Mouse (Mus musculus): ENCODE data around the gene Slc3a2.
"Not testable (repeated sequence)": the region's sequence is repeated elsewhere in the genome, so short reads cannot be mapped to it uniquely, and the experiment has no call there.

The Slc3a2 gene

DNA sequence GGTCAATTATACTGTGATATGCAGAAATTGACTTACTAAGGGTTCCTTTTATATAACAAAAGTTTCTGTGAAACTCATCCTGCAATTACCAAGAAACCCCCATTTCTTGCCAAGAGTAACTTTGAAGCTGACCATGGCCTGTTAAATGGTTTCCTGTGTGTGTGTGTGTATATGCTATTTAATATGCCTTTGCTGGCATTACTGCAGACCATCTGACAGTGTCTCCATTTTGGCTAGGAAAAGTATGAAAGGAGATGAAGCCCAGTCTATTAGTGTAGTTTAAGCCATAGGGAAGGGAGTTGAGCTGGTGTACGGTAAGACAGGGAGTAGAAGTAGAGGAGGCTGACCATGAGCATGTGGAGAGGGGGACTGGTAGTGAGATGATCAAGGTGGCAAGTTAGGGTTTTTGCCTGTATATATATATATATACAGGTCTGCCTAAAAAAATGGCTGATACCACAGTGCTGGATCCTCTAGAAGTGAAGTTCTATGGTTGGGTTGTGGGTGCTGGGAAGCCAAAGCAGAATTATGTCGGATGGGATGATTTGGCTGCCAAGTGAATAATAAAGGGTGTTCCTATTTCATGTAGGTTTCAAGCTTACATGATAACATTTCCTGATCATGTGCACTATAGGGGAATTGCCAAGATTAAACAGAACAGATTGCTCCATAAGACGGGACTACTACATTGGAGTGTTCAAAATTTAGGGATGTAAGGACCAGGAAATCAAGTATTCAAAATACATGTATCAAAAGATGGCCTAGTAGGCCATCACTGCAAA lies 3.6 kb upstream of the Slc3a2 start:
- no peak for DNase-seq

DNA sequence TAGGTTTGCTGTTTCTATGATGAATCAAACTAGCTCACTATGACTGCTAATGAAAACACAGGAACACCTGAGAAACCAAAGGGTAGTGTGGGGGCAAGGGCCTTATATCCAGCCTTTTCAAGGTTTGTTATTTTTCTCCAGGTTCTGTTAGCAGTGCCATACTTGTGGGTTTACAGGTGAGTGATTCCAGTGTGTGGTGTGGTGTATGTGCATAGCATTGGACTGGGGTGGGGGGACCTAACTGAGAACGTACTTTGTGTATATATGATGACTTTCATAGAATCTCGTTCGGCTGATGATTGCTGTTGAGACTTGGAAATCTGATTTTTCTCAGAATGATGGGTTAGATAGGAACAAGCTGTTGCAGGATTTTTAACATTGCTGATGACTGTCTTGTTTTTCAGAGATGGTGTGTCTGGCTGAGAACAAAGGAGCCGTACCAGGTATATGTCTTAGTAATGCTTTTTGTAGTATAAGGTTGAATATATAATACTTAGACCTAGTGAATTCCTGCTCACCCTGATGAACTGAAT lies 2.0 kb upstream of the Slc3a2 start:
- no peak for DNase-seq

DNA sequence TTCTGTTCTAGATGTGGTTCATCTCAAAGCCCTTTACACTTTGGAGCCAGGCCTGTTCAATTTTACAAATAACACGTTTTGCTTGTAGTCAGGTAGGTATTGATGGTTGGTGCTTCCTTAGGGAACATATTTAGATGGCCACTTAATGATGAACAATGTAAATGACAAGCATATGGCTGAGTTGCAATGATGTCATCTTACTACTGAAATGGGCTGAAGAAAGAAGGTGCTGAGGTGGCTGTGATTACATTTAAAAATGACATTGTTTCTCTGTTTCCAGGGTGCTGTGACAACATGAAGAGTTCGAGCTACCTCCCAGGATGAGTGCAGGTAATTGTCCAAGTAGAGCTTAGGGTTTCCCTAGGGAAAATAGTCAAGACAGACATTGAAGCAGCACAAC lies 1.2 kb upstream of the Slc3a2 start:
- no peak for DNase-seq

DNA sequence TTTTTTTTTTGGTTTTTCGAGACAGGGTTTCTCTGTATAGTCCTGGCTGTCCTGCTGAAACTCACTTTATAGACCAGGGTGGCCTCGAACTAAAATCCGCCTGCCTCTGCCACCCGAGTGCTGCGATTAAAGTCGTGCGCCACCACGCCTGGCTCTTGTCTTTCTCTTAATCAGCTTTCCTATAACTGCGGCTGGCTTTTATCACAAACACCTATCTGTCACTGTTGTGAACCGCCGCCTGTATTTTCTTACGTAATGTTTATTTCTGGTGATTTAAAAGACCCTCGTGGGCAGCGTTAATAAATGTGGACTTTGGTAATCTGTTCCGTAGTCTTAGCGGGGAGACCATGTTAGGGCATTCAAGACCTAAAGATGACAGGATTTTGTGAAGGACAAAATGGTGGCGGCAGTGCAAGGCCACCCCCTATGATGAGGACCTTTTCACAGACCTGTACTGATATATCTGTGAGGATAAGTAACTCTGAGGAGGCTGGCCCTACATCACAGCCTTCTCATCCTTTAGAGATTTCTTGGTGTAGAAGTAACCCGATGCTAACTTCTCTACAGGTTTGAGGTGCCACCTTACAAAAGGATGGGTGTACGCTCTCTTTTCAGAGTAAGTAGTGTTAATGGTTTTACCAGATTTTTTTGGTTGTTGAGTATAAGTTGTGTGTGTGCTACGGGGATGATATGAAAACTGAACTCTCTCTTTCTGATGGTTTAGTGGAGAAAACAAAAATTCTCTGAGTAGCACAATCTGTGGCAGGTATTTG lies 591 bp upstream of the Slc3a2 start:
- no peak for DNase-seq

DNA sequence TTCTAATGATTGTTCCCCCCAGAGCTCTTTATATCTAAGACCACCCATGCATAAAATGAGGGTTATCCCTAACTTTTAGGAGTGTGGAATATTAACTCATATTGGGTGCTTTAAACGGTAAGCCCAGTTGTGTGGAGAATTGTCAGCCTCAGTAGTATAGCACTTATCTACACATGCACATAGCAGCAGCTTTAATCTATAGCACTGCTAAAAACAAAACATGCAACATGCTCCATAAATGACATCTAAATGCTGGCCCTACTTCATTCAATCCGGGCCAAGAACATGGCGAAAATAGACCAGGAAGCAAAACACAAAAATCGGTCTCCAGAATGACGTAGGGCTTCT lies 636 bp downstream of the Slc3a2 start:
- DNase-seq, result no peak

DNA sequence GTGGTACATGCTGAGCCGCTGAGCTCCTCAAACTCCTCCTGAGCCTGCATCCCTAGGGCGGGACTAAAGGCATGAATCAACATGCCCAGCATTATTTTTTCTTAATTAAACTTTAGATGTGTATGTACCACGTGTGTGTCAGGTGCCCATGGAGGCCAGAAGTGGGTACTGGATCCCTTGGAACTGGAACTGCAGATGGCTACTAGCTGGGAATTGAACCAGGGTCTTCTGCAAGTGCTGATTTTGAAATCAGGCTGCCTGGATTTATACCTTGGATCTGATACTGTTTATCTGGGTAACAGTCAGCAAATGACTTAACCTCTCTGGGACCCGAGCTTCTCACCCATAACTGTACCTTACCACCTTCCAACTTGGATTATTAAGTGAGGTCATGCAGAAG lies 1.1 kb downstream of the Slc3a2 start:
- no peak for DNase-seq

DNA sequence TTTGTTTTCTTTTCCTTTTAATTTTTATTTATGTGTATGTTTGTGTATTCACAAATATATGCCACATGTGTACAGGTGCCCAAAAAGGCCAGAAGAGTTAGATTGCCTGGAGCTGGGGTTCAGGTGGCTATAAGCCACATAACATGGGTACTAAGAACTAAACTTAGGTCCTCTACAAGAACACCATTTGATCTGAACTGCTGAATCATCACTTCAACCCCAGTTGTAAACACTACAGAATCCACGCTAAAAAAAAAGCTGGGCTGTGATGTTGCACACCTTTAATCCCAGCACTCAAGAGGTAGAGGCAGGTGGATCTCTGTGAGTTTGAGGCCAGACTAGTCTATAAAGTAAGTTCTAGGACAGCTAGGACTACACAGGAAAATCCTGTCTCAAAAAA lies 1.8 kb downstream of the Slc3a2 start:
- DNase-seq, result no peak

DNA sequence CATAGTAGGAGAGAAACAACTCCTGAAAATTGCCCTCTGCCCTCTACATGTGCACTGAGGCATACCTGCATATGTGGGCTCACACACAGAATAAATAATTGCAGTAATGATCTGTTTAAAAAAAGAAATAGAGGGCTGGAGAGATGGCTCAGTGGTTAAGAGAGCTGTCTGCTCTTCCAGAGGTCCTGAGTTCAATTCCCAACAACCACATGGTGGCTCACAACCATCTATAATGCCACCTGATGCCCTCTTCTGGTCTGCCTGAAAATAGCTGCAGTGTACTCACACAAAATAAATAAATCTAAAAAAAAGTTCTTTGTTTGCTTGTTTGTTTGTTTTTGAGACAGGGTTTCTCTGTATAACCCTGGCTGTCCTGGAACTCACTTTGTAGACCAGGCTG lies 4.1 kb downstream of the Slc3a2 start:
- DNase-seq, result not testable (repeated sequence)

DNA sequence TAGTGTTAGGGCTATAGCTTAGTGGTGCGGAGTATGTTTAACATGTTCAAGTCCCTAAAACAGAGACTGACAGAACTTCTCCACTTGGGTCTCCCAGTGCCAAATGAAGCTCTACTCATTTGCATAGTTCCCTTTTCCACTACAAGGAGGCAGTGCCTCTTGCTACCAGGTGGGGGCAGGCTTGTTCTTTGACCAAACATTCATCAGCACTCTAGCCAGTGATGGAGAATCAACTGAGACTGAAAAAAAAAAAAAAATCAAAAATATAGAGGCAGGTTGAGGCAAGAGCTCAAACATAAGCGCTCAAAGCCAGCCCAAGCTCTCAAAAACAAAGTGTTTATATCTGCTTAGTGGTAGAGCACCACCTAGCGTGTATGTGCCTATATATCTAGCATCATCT lies 4.8 kb downstream of the Slc3a2 start:
- DNase-seq, result peak; percentile 71

DNA sequence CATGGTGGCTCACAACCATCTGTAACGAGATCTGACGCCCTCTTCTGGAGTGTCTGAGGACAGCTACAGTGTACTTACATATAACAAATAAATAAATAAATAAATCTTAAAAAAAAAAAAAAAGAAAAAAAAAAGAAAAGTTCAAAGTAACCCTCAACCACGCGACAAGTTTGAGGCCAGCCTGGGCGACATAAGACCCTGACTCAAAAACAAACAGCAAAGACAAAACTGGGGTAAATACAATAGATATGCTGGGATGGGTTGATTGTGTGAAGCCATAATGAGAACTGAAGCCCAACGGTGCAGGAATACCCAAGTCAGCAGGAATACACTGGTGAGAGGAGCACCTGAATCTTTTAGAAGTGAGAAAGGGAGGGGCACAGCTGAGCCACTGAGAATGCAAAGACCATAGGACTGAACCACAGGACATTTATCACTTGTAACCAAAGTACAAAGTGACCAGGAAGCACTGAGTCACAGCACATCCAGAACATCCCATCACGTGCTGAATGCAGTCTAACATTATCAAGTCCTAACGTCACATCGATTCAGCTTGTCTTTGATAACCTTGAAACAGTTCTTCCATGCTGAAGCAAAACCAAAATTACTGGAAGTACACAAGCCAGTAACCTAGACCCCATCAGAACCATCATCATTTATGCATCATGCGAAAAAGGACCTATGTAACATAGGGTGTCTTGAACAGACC lies 6.2 kb downstream of the Slc3a2 start:
- no peak for DNase-seq

DNA sequence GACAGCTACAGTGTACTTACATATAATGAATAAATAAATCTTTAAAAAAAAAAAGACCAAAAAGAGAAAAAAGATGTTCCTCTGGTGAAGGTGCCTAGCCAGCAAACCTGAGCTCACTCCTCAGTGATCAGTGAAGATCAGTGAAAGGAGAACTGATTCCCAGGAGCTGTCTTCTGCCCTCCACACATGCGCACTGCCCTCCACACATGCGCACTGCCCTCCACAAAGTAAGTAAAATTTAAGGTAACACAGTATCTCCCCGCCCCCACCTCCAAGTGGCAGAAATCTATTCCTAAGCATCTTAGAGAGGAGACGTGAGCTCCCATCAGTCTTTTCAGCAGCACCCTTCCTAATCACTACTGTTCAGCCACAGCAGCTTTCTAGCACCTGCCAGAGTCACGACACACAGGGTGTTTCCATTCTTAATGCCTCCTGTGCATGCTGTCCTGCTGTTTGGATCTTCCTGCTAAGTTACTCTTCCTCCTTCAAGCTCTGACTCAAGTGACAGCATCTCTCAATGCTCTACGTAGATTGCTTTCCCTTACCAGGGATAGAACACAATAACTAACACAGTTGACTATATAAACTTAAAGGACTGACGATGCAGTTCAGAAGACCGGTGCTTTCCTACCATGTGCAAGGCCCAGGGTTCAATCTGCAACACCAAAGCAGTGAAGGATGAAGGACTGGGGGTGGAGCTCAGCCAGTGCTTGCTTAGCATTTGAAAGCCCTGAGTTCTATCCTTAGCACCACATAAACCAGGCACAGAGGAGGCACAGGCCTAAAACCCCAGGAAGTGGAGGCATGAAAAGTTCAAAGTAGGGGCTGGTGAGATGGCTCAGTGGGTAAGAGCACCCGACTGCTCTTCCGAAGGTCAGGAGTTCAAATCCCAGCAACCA lies 7.1 kb downstream of the Slc3a2 start:
- DNase-seq, result no peak

DNA sequence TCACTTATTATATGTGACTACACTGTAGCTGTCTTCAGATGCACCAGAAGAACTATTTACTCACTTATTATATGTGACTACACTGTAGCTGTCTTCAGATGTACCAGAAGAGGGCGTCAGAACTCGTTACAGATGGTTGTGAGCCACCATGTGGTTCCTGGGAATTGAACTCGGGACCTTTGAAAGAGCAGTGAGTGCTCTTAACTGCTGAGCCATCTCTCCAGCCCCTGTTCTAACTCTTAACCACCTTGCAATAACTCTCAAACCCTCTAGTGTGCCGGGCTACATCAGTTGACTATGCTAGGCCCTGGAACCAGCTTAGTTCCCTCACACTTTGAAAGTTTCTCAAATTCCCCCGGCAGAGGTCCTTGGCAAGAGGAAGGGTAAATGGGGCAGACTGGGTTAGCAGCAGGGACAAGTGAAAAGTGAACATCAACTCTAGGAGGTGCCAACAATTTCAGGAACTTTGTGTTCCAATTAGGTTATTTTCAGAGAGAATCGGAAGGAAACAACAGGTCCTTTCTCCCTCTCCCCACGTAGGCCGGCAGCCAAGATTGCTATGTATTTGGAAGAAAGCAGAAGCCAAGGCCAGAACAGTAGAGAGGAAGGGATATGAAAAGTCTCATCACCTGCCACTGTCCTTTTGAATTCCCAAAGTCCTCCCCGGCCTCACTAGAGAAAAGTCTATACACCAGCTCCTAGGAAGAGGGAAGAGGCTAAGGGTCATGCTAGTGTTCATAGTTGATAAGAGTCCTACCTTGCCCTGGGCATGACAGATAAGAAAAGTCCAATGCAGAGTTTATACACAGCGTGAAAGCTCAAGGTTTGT lies 8.3 kb downstream of the Slc3a2 start:
- no peak for DNase-seq

DNA sequence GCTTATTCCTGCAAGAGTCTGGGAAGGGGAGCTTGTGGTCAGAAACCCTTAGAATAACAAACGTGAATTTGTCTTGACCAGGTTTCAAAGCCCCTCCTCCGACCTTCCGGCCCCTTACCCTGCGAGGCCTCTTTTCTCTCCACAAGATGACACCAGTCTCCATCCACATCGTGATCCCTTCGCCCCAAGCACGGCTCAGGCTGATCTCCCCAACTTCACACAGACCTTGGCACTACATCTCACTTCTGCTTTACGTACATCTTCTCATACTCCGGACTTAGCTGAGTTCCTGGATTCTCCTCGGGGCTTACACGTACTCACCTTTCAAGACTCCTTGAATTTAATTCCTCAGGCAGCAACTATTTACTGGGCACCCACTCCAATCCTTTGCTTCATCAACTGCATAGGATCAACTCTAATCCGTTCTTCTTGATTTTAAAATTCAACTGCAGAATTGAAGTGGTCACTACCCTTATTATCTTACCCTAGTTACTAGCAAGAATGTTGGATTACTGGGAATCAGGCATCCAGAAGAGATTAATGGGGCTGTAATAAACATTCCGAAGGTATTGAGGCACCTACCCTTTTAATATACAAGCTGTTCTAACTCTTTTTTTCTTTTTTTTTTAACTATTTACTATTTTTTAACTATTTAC lies 9.0 kb downstream of the Slc3a2 start:
- no peak for DNase-seq

DNA sequence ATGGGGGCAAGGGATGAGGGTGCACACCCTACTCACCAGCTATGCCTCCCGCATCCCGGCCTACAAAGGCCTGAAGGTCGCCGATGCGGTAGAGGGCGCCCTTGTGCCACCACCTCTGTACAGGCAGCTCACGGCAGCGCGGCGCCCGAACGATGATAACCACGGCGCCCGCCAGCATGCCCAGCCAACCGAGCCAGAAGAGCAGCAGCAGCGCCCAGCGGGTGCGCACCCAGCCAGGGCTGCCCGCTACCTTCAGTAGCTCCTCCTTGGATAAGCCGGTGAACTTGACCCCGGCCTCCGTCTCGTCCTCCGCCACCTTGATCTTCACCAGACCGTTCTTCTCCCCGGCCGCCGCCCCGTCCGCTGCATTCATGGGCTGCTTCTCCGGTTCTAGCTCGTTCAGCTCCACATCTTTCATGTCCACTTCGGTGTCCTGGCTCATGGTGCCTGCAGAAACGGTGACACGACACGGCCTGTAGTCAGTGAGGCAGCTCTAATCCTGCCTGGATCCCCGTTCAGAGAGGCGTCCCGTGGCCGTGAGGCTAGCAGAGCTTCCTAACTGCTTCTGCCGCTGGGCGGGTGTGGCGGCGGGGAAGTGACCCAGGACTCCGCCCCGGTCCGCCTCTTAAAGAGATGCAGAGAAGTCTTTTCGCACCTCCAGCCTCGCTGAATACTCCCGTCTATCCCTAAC lies 9.7 kb downstream of the Slc3a2 start:
- peak; percentile 97 for DNase-seq

DNA sequence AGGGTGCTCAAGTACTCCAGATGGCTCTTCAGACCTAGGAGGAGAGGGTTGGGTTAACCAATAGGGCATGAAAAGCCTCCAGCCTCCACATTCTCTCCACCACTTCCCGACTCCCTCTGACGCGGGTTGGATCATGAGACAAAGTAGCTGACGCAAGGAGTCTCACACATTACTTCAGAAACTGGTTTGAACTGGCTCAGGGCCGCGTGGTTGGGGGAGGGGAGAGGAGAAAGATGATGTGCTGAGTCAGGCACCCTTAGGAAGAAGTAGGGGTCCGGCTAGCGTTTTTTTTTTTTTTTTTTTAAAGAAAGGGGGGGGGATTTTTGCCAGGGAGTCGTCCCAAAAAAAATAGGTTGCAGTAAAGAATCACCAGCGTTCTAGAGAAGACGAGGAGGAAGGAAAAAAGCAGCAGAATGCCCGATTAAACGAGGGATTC lies 10.3 kb downstream of the Slc3a2 start:
- peak; percentile 72 for DNase-seq

DNA sequence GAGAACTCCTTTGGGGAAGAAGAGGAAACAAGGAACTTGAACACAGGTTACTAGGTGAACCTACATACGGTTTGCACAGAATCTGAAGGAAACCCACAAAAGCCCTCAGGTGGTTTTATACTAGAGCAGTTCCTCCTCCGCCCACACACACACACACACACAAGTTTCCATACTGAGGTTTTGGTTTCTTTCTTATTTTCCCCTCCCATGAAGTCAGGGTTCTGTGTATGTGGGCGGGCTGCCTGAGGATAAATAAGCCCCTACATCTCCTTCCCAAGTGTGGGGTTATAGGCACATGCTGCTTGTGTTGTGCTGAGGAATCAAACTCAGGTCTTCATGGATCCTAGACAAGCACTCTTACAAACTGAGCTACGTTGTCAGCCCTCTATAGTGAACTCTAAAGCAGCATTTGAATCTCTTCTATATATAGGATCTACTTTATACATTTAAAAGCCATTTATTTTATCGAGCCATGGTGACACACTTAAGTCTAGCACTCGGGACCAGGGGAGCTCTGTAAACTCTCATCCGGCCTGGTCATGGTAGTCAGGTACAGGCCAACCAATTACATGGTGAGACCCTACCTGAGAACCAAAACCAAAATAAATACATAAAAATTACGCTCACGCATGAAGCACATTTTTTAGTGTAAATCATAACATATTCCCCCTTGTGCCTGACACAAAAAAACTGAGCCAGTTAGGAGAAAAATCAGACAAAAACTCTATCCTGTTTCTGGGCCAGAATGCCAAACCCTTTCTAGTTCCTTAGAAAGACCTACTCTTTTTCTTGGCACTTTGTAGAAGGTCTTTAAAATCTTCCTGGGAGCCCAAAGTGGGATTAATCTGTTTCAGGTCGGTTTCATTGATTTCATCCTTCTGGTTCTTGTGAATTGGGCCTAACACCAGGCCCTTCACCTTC lies 11.0 kb downstream of the Slc3a2 start:
- peak; percentile 62 for DNase-seq

DNA sequence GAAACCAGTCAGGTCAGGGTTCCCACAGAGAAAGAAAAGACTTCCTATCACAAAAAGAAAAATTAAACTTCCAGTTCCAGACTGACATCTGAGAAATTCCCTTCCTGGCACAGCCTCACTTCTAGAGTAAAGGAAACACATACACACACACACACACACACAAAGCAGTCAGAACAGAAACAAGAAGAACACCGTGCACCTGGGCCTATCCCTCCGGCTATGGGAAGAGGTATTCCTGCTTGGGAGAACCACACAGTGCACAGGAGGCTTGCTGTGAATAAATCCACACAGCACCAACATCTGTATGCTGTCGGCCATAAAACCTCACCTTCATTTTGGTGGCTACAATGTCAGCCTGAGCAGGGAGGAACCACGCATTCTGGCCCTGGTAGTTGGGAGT lies 11.7 kb downstream of the Slc3a2 start:
- no peak for DNase-seq

DNA sequence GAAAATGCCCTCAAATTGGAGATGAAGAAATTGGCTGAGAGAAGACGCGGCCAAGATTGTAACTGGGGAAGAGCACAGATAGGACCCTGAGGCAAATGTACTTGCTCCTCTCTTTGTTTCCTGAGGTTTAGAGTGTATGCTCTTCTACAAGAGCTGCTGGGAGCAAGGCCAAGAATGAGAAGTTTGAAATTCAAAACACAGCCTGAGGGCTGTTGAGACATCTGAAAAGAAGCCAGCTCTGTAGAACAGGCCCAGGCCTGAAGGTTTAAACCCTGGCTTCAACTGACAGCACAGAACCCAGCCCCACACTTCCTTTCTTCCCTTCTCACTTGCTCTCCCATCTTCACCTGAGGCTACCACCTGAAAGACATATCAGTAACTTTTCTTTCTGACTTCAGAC lies 13.1 kb downstream of the Slc3a2 start:
- no peak for DNase-seq

DNA sequence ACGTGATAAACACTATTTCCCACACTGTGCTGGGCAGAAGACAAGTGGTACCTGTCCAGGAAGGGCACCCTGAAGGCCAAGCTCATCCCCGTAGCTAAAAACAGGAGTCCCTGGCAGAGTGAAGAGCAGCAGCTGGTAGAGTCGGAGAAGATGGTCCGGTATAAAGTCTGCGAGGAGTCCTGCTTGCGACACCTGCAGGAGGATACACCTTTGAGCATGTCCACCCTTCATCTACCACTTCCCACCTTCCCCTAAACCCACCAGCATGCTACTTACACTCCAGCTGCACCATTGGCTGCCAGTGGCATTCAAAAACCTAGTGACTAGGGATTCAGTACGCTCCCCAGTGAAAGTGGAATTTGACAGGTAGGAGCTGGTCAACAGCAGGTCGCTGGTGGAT lies 14.2 kb downstream of the Slc3a2 start:
- DNase-seq, result no peak

Measured in thymus, postnatal 25 days (tissue).